Mouse (Mus musculus): ENCODE data around the gene Parp16. TPM values are rescaled to one million over a fixed set of nuclear protein-coding genes. Genes with fewer than 3 reads are reported as not detected.

Gene Parp16
- polyA plus RNA-seq (2015; fragmentation: Nextera tagmentation; extraction: Ambion mirVana), result 7.4 and 8.6 TPM in 2 replicates

- no peaks in the 10 kb centered on the region for H3K27me3 ChIP-seq (ENCODE audit: insufficient read depth, low read length)
- no peaks in the 10 kb centered on the region for H3K36me3 ChIP-seq (ENCODE audit: insufficient read depth, low read length)
- H3K4me2 ChIP-seq (replicated peaks; ENCODE audit: low read depth, low read length), result 0 out of 2 replicates have a peak within 1 kb of the TSS, but pooled peaks have one; percentile 14
- 56% methylated on average over 4 of the region's 4 CpGs for WGBS
- H3K9ac ChIP-seq (replicated peaks; ENCODE audit: low read length), result peak within 1 kb of the TSS; percentile 50
- H3K4me3 ChIP-seq (ENCODE audit: low read length), result no peak within 1 kb of the TSS
- no peak for ATAC-seq (ENCODE audit: low FRiP score, low TSS enrichment)
- H3K27ac ChIP-seq (ENCODE audit: low read length), result peak within 1 kb of the TSS; percentile 95
- no peaks in the 10 kb centered on the region for H3K9me3 ChIP-seq (ENCODE audit: low read length)
- H3K4me1 ChIP-seq (ENCODE audit: insufficient read depth, low read length), result peaks cover 44% of the 10 kb centered on the region
These were observed at the start of gene Parp16 for GRCm38 (mm10) chr9:65195053-65195452. TSS of gene Parp16 (plus strand) at chr9:65195353.

- 0 out of 2 replicates have a peak, but pooled peaks cover 2% of the 10 kb centered on the region for H3K36me3 ChIP-seq (ENCODE audit: insufficient read depth, low read length)
- WGBS, result 78% methylated on average over 5 of the region's 5 CpGs
These were observed 49.2 kb upstream of the Parp16 start for GRCm38 (mm10) chr9:65146001-65146400.

GRCm38 (mm10) chr9:65148507-65148906, 46.6 kb upstream of the Parp16 start:
- WGBS, result 82% methylated on average over 7 of the region's 7 CpGs
- Histone ChIP-seq H3K27ac (ENCODE audit: low read length) (no peak overlapping the region), H3K4me3 (ENCODE audit: low read length) (no peak overlapping the region), H3K4me1 (ENCODE audit: insufficient read depth, low read length) (peaks cover 7% of the 10 kb centered on the region), H3K9me3 (ENCODE audit: low read length) (no peaks in the 10 kb centered on the region), H3K27me3 (ENCODE audit: insufficient read depth, low read length) (0 out of 2 replicates have a peak, but pooled peaks cover under 1% of the 10 kb centered on the region), H3K9ac (replicated peaks; ENCODE audit: low read length) (no peak overlapping the region), H3K4me2 (replicated peaks; ENCODE audit: low read depth, low read length) (no peak overlapping the region), H3K36me3 (ENCODE audit: insufficient read depth, low read length) (0 out of 2 replicates have a peak, but pooled peaks cover 2% of the 10 kb centered on the region)
- no peak for ATAC-seq (ENCODE audit: low FRiP score, low TSS enrichment)

More at GRCm38 (mm10) chr9:65146001-65146400, 49.2 kb upstream of the Parp16 start:
- no peaks in the 10 kb centered on the region for H3K9me3 ChIP-seq (ENCODE audit: low read length)
- H3K4me1 ChIP-seq (ENCODE audit: insufficient read depth, low read length), result peaks cover 9% of the 10 kb centered on the region
- H3K4me3 ChIP-seq (ENCODE audit: low read length), result no peak overlapping the region
- ATAC-seq (ENCODE audit: low FRiP score, low TSS enrichment), result no peak
- H3K4me2 ChIP-seq (replicated peaks; ENCODE audit: low read depth, low read length), result no peak overlapping the region
- no peak overlapping the region for H3K9ac ChIP-seq (replicated peaks; ENCODE audit: low read length)
- 0 out of 2 replicates have a peak, but pooled peaks cover 4% of the 10 kb centered on the region for H3K27me3 ChIP-seq (ENCODE audit: insufficient read depth, low read length)
- no peak overlapping the region for H3K27ac ChIP-seq (ENCODE audit: low read length)

GRCm38 (mm10) chr9:65152711-65153330, 42.3 kb upstream of the Parp16 start:
- no peaks in the 10 kb centered on the region for H3K9me3 ChIP-seq (ENCODE audit: low read length)
- 53% methylated on average over 6 of the region's 6 CpGs for WGBS
- H3K9ac ChIP-seq (replicated peaks; ENCODE audit: low read length), result 0 out of 2 replicates have a peak overlapping the region, but pooled peaks have one; percentile 5
- no peak overlapping the region for H3K4me2 ChIP-seq (replicated peaks; ENCODE audit: low read depth, low read length)
- H3K36me3 ChIP-seq (ENCODE audit: insufficient read depth, low read length), result no peaks in the 10 kb centered on the region
- H3K4me3 ChIP-seq (ENCODE audit: low read length), result no peak overlapping the region
- peaks cover 47% of the 10 kb centered on the region for H3K4me1 ChIP-seq (ENCODE audit: insufficient read depth, low read length)
- no peaks in the 10 kb centered on the region for H3K27me3 ChIP-seq (ENCODE audit: insufficient read depth, low read length)
- H3K27ac ChIP-seq (ENCODE audit: low read length), result peak overlapping the region; percentile 57
- no peak for ATAC-seq (ENCODE audit: low FRiP score, low TSS enrichment)

GRCm38 (mm10) chr9:65153331-65153711, 41.8 kb upstream of the Parp16 start:
- Histone ChIP-seq H3K36me3 (ENCODE audit: insufficient read depth, low read length) (no peaks in the 10 kb centered on the region), H3K27ac (ENCODE audit: low read length) (peak overlapping the region; percentile 57), H3K9me3 (ENCODE audit: low read length) (no peaks in the 10 kb centered on the region), H3K9ac (replicated peaks; ENCODE audit: low read length) (0 out of 2 replicates have a peak overlapping the region, but pooled peaks have one; percentile 5), H3K27me3 (ENCODE audit: insufficient read depth, low read length) (no peaks in the 10 kb centered on the region), H3K4me3 (ENCODE audit: low read length) (no peak overlapping the region), H3K4me1 (ENCODE audit: insufficient read depth, low read length) (peaks cover 50% of the 10 kb centered on the region), H3K4me2 (replicated peaks; ENCODE audit: low read depth, low read length) (no peak overlapping the region)
- WGBS, result 14% methylated on average over 5 of the region's 5 CpGs
- peak; percentile 66; the same call in 1 of the 2 replicates for ATAC-seq (ENCODE audit: low FRiP score, low TSS enrichment)

- peak; percentile 72 for ATAC-seq (ENCODE audit: low FRiP score, low TSS enrichment)
- H3K27ac ChIP-seq (ENCODE audit: low read length), result peak overlapping the region; percentile 90
- WGBS, result 46% methylated on average over 9 of the region's 9 CpGs
These were observed 40.3 kb upstream of the Parp16 start for GRCm38 (mm10) chr9:65154692-65155455.

GRCm38 (mm10) chr9:65156604-65157003, 38.5 kb upstream of the Parp16 start:
- no peak overlapping the region for H3K27ac ChIP-seq (ENCODE audit: low read length)
- ATAC-seq (ENCODE audit: low FRiP score, low TSS enrichment), result no peak
- 7% methylated on average over 8 of the region's 8 CpGs for WGBS

More at GRCm38 (mm10) chr9:65154692-65155455, 40.3 kb upstream of the Parp16 start:
- Histone ChIP-seq H3K9me3 (ENCODE audit: low read length) (no peaks in the 10 kb centered on the region), H3K4me3 (ENCODE audit: low read length) (no peak overlapping the region), H3K4me1 (ENCODE audit: insufficient read depth, low read length) (peaks cover 50% of the 10 kb centered on the region), H3K36me3 (ENCODE audit: insufficient read depth, low read length) (no peaks in the 10 kb centered on the region), H3K4me2 (replicated peaks; ENCODE audit: low read depth, low read length) (peak overlapping the region; percentile 29; the same call in 1 of the 2 replicates), H3K27me3 (ENCODE audit: insufficient read depth, low read length) (no peaks in the 10 kb centered on the region), H3K9ac (replicated peaks; ENCODE audit: low read length) (no peak overlapping the region; the same call in 1 of the 2 replicates)

GRCm38 (mm10) chr9:65157631-65158030, 37.5 kb upstream of the Parp16 start:
- WGBS, result 51% methylated on average over 6 of the region's 6 CpGs
- peaks cover 54% of the 10 kb centered on the region for H3K4me1 ChIP-seq (ENCODE audit: insufficient read depth, low read length)

More at GRCm38 (mm10) chr9:65156604-65157003, 38.5 kb upstream of the Parp16 start:
- H3K4me2 ChIP-seq (replicated peaks; ENCODE audit: low read depth, low read length), result 0 out of 2 replicates have a peak overlapping the region, but pooled peaks have one; percentile 11
- peaks cover 9% of the 10 kb centered on the region for H3K27me3 ChIP-seq (ENCODE audit: insufficient read depth, low read length)
- H3K9me3 ChIP-seq (ENCODE audit: low read length), result no peaks in the 10 kb centered on the region
- H3K9ac ChIP-seq (replicated peaks; ENCODE audit: low read length), result no peak overlapping the region; the same call in 1 of the 2 replicates
- no peak overlapping the region for H3K4me3 ChIP-seq (ENCODE audit: low read length)
- no peaks in the 10 kb centered on the region for H3K36me3 ChIP-seq (ENCODE audit: insufficient read depth, low read length)
- H3K4me1 ChIP-seq (ENCODE audit: insufficient read depth, low read length), result peaks cover 50% of the 10 kb centered on the region

GRCm38 (mm10) chr9:65161188-65161587, 34.0 kb upstream of the Parp16 start:
- WGBS, result 69% methylated on average over 4 of the region's 4 CpGs
- Histone ChIP-seq H3K27me3 (ENCODE audit: insufficient read depth, low read length) (peaks cover 20% of the 10 kb centered on the region), H3K27ac (ENCODE audit: low read length) (no peak overlapping the region), H3K9ac (replicated peaks; ENCODE audit: low read length) (no peak overlapping the region), H3K36me3 (ENCODE audit: insufficient read depth, low read length) (no peaks in the 10 kb centered on the region), H3K4me3 (ENCODE audit: low read length) (no peak overlapping the region), H3K4me2 (replicated peaks; ENCODE audit: low read depth, low read length) (no peak overlapping the region), H3K4me1 (ENCODE audit: insufficient read depth, low read length) (peaks cover 33% of the 10 kb centered on the region), H3K9me3 (ENCODE audit: low read length) (no peaks in the 10 kb centered on the region)
- ATAC-seq (ENCODE audit: low FRiP score, low TSS enrichment), result no peak

More at GRCm38 (mm10) chr9:65157631-65158030, 37.5 kb upstream of the Parp16 start:
- no peaks in the 10 kb centered on the region for H3K36me3 ChIP-seq (ENCODE audit: insufficient read depth, low read length)
- H3K4me2 ChIP-seq (replicated peaks; ENCODE audit: low read depth, low read length), result no peak overlapping the region
- no peak overlapping the region for H3K9ac ChIP-seq (replicated peaks; ENCODE audit: low read length)
- no peak for ATAC-seq (ENCODE audit: low FRiP score, low TSS enrichment)
- H3K4me3 ChIP-seq (ENCODE audit: low read length), result no peak overlapping the region
- H3K27ac ChIP-seq (ENCODE audit: low read length), result no peak overlapping the region
- peaks cover 15% of the 10 kb centered on the region for H3K27me3 ChIP-seq (ENCODE audit: insufficient read depth, low read length)
- no peaks in the 10 kb centered on the region for H3K9me3 ChIP-seq (ENCODE audit: low read length)
